Comparison of ENCODE assay signal across 8 mouse cellular contexts in genomic region chr17:25014841-25015570, GRCm38 (mm10). TPM values are rescaled to one million over a fixed set of nuclear protein-coding genes. Genes with fewer than 3 reads are reported as not detected.
DNase-seq lines count a peak whose midpoint lies in the region; ATAC-seq and TF ChIP-seq lines count a peak whose summit lies in the region.

No protein-coding gene starts in this region.

- H3K4me1 ChIP-seq in embryonic facial prominence, embryonic 13.5 days: peaks cover 17% of the 10 kb centered on the region
- peaks cover 14% of the 10 kb centered on the region; the same call in 1 of the 2 replicates for H3K4me1 ChIP-seq in kidney, embryonic 14.5 days (ENCODE audit: control insufficient read depth, insufficient read depth, low read length)
- peaks cover 39% of the 10 kb centered on the region for H3K4me1 ChIP-seq in liver, embryonic 15.5 days (replicated peaks)
- H3K4me1 ChIP-seq in olfactory bulb, adult 2 months (ENCODE audit: control insufficient read depth, insufficient read depth, low read length): peaks cover 5% of the 10 kb centered on the region; the same call in 1 of the 2 replicates

- under 1% methylated on average over 39 of the region's 39 CpGs for WGBS in embryonic facial prominence, embryonic 13.5 days
- WGBS in kidney, embryonic 14.5 days: under 1% methylated on average over 39 of the region's 39 CpGs
- under 1% methylated on average over 39 of the region's 39 CpGs for WGBS in liver, embryonic 15.5 days (ENCODE audit: insufficient replicate concordance)
- under 1% methylated on average over 39 of the region's 39 CpGs for WGBS in olfactory bulb, adult 2 months

- H3ac ChIP-seq in C2C12 (ENCODE audit: control insufficient read depth, insufficient read length, low read depth): peak overlapping the region; percentile 67

- H3K36me3 ChIP-seq in C2C12 (ENCODE audit: control insufficient read depth, insufficient read depth): peaks cover 28% of the 10 kb centered on the region
- H3K36me3 ChIP-seq in embryonic facial prominence, embryonic 13.5 days: peaks cover 32% of the 10 kb centered on the region
- H3K36me3 ChIP-seq in kidney, embryonic 14.5 days (ENCODE audit: control insufficient read depth, insufficient read depth, low read length): peaks cover 28% of the 10 kb centered on the region
- peaks cover 36% of the 10 kb centered on the region for H3K36me3 ChIP-seq in liver, embryonic 15.5 days (replicated peaks)

- no peaks in the 10 kb centered on the region for H3K9me3 ChIP-seq in embryonic facial prominence, embryonic 13.5 days
- no peaks in the 10 kb centered on the region for H3K9me3 ChIP-seq in kidney, embryonic 14.5 days (ENCODE audit: control insufficient read depth, low read length)
- H3K9me3 ChIP-seq in liver, embryonic 15.5 days (replicated peaks): no peaks in the 10 kb centered on the region

- peaks cover 60% of the 10 kb centered on the region for H3K79me2 ChIP-seq in C2C12 (ENCODE audit: control insufficient read depth, insufficient read depth)

- peak; percentile 76 for DNase-seq in adipocyte (ENCODE audit: low spot score)
- peak; percentile 14 for DNase-seq in heart, adult 8-10 months (ENCODE audit: low spot score)
- DNase-seq in urinary bladder, postnatal 4 days (ENCODE audit: low spot score in 2 of 2): peak; percentile 32 to 61

- ATAC-seq in embryonic facial prominence, embryonic 13.5 days (ENCODE audit: insufficient number of reproducible peaks, insufficient read depth, low FRiP score, low TSS enrichment, low read depth): no peak
- ATAC-seq in kidney, embryonic 14.5 days (ENCODE audit: low FRiP score, low TSS enrichment): no peak
- peak; percentile 10 for ATAC-seq in liver, embryonic 15.5 days (ENCODE audit: insufficient read depth)

- peak overlapping the region; percentile 99 for H3K9ac ChIP-seq in embryonic facial prominence, embryonic 13.5 days
- peak overlapping the region; percentile 96 for H3K9ac ChIP-seq in kidney, embryonic 14.5 days (ENCODE audit: low read depth, low read length)
- peak overlapping the region; percentile 99 for H3K9ac ChIP-seq in liver, embryonic 15.5 days

- no peak for TF ChIP-seq POLR2A in olfactory bulb, adult 2 months (IDR thresholded peaks at IDR 0.05; ENCODE audit: insufficient read depth, low read depth, low read length)

- H3K79me3 ChIP-seq in C2C12 (ENCODE audit: low read depth): peaks cover 46% of the 10 kb centered on the region

- peak overlapping the region; percentile 84 for H3K27ac ChIP-seq in embryonic facial prominence, embryonic 13.5 days
- peak overlapping the region; percentile 66 for H3K27ac ChIP-seq in kidney, embryonic 14.5 days (ENCODE audit: low read depth, low read length)
- peak overlapping the region; percentile 90 for H3K27ac ChIP-seq in liver, embryonic 15.5 days (replicated peaks)
- H3K27ac ChIP-seq in olfactory bulb, adult 2 months (ENCODE audit: insufficient read depth, low read depth, low read length): peak overlapping the region; percentile 4; the same call in 1 of the 2 replicates

- peak overlapping the region; percentile 89 for H3K4me3 ChIP-seq in C2C12 (ENCODE audit: insufficient read depth, poor library complexity, severe bottlenecking)
- H3K4me3 ChIP-seq in embryonic facial prominence, embryonic 13.5 days: peak overlapping the region; percentile 92
- peak overlapping the region; percentile 79 for H3K4me3 ChIP-seq in kidney, embryonic 14.5 days (ENCODE audit: low read length)
- H3K4me3 ChIP-seq in liver, embryonic 15.5 days (replicated peaks): peak overlapping the region; percentile 89
- H3K4me3 ChIP-seq in olfactory bulb, adult 2 months (ENCODE audit: insufficient read depth, low read depth, low read length): peak overlapping the region; percentile 82

- peak overlapping the region; percentile 92 for H3K4me2 ChIP-seq in embryonic facial prominence, embryonic 13.5 days
- H3K4me2 ChIP-seq in kidney, embryonic 14.5 days (replicated peaks; ENCODE audit: low read depth, low read length): peak overlapping the region; percentile 90
- H3K4me2 ChIP-seq in liver, embryonic 15.5 days: peak overlapping the region; percentile 88

- no peak for TF ChIP-seq CTCF in C2C12 (IDR thresholded peaks at IDR 0.05; ENCODE audit: control insufficient read depth, insufficient read depth, insufficient read length)
- no peak for TF ChIP-seq CTCF in olfactory bulb, adult 2 months (IDR thresholded peaks at IDR 0.05; ENCODE audit: insufficient read depth, low read depth, low read length)

- no peaks in the 10 kb centered on the region for H3K27me3 ChIP-seq in C2C12 (ENCODE audit: control insufficient read depth, insufficient read depth, insufficient read length)
- H3K27me3 ChIP-seq in embryonic facial prominence, embryonic 13.5 days: no peaks in the 10 kb centered on the region
- H3K27me3 ChIP-seq in kidney, embryonic 14.5 days (ENCODE audit: control insufficient read depth, insufficient read depth, low read length): no peaks in the 10 kb centered on the region
- H3K27me3 ChIP-seq in liver, embryonic 15.5 days: no peaks in the 10 kb centered on the region

TF ChIP-seq in C2C12, 6 proteins besides CTCF, POLR2A, EP300 and RAD21:
- no peak for TF ChIP-seq MYOG (IDR thresholded peaks at IDR 0.05; ENCODE audit: control insufficient read depth, extremely low read depth, insufficient read length)
- no peak for TF ChIP-seq MAX (IDR thresholded peaks at IDR 0.05)
- no peak for TF ChIP-seq MYOD1 (IDR thresholded peaks at IDR 0.05; ENCODE audit: control insufficient read depth, insufficient read length, low read depth)
- no peak for TF ChIP-seq FOSL1 (IDR thresholded peaks at IDR 0.05; ENCODE audit: insufficient read depth, low read length, poor library complexity, severe bottlenecking)
TF ChIP-seq in C2C12: peak in this region for 0.

RNA-seq across cellular contexts. Expression of gene Cramp1l, which starts 0.6 kb away (rescaled TPM):
- polyA plus RNA-seq in C2C12 (2012; fragmentation: generic; extraction: Trizol): 4.3 TPM
- 8.5 and 9.7 TPM in 2 replicates for polyA plus RNA-seq in embryonic facial prominence, embryonic 13.5 days (2015; fragmentation: Nextera tagmentation; extraction: Ambion mirVana)
- total RNA-seq in heart, adult 8-10 months (2022): 10 to 100 TPM in 1 of 4 experiments, 1 to 10 TPM in 3; 9.4 to 11.3 (median 9.6) TPM
- polyA plus RNA-seq in kidney, embryonic 14.5 days (2014; fragmentation: Nextera tagmentation; extraction: Ambion mirVana): 8.5 and 11.6 TPM in 2 replicates
- polyA plus RNA-seq in liver, embryonic 15.5 days (2015; fragmentation: Nextera tagmentation; extraction: Ambion mirVana): 2.9 and 4.3 TPM in 2 replicates
- not detected in 2 replicates for polyA plus RNA-seq in olfactory bulb, adult 2 months (2012; ENCODE audit: insufficient read depth, insufficient read length, low replicate concordance, missing spikeins)

RNA-seq across cellular contexts. Expression of gene Ift140, which starts 0.9 kb away (rescaled TPM):
- polyA plus RNA-seq in C2C12 (2012; fragmentation: generic; extraction: Trizol): 7.5 TPM
- 22.0 and 26.2 TPM in 2 replicates for polyA plus RNA-seq in embryonic facial prominence, embryonic 13.5 days (2015; fragmentation: Nextera tagmentation; extraction: Ambion mirVana)
- 1 to 10 TPM; 3.5 to 6.3 (median 4.5) TPM for total RNA-seq in heart, adult 8-10 months (2022)
- polyA plus RNA-seq in kidney, embryonic 14.5 days (2014; fragmentation: Nextera tagmentation; extraction: Ambion mirVana): 15.5 and 23.6 TPM in 2 replicates
- polyA plus RNA-seq in liver, embryonic 15.5 days (2015; fragmentation: Nextera tagmentation; extraction: Ambion mirVana): 139 and 156 TPM in 2 replicates
- polyA plus RNA-seq in olfactory bulb, adult 2 months (2012; ENCODE audit: insufficient read depth, insufficient read length, low replicate concordance, missing spikeins): not detected in 2 replicates

RNA-seq across cellular contexts. Expression of gene Jpt2, which starts 54.5 kb away (rescaled TPM):
- 57.4 TPM for polyA plus RNA-seq in C2C12 (2012; fragmentation: generic; extraction: Trizol)
- polyA plus RNA-seq in embryonic facial prominence, embryonic 13.5 days (2015; fragmentation: Nextera tagmentation; extraction: Ambion mirVana): 217 and 236 TPM in 2 replicates
- 10 to 100 TPM in 2 of 4 experiments, 1 to 10 TPM in 2; 6.4 to 12.8 (median 9.6) TPM for total RNA-seq in heart, adult 8-10 months (2022)
- polyA plus RNA-seq in kidney, embryonic 14.5 days (2014; fragmentation: Nextera tagmentation; extraction: Ambion mirVana): 131 and 155 TPM in 2 replicates
- polyA plus RNA-seq in liver, embryonic 15.5 days (2015; fragmentation: Nextera tagmentation; extraction: Ambion mirVana): 60.0 and 62.4 TPM in 2 replicates
- not detected in 2 replicates for polyA plus RNA-seq in olfactory bulb, adult 2 months (2012; ENCODE audit: insufficient read depth, insufficient read length, low replicate concordance, missing spikeins)

Comparison
In these comparisons a context has a peak if more than half of its experiments do, and no peak if none do; other contexts are left out.
1. DNase-seq: peak in every context shown above with its lines; median percentile 76 in adipocyte; 46 in urinary bladder, postnatal 4 days; 14 in heart, adult 8-10 months.
2. H3K27ac ChIP-seq: peak in every context shown above with its lines; median percentile 90 in liver, embryonic 15.5 days; 84 in embryonic facial prominence, embryonic 13.5 days; 66 in kidney, embryonic 14.5 days; 4 in olfactory bulb, adult 2 months.
3. RNA of gene Jpt2, which starts 54.5 kb away (polyA plus RNA-seq): 217 to 236 TPM in embryonic facial prominence, embryonic 13.5 days, 131 to 155 TPM in kidney, embryonic 14.5 days, 60.0 to 62.4 TPM in liver, embryonic 15.5 days and 57.4 TPM in C2C12 (single experiment); not detected in olfactory bulb, adult 2 months; every median in the first group is over 10 times any median in the second.
4. Peak in every context shown above with its lines, with median percentiles within 50 percentile points of each other: H3K4me3 ChIP-seq, H3K4me2 ChIP-seq and H3K9ac ChIP-seq.